Mouse (Mus musculus): ENCODE measurements around the gene Sucla2. TPM values are rescaled to one million over a fixed set of nuclear protein-coding genes. Genes with fewer than 3 reads are reported as not detected.
"Not testable (repeated sequence)": the region's sequence is repeated elsewhere in the genome, so short reads cannot be mapped to it uniquely, and the experiment has no call there.

Sucla2 gene
- polyA plus RNA-seq, 1 experiment from 2014 or later: 101 TPM

DNA sequence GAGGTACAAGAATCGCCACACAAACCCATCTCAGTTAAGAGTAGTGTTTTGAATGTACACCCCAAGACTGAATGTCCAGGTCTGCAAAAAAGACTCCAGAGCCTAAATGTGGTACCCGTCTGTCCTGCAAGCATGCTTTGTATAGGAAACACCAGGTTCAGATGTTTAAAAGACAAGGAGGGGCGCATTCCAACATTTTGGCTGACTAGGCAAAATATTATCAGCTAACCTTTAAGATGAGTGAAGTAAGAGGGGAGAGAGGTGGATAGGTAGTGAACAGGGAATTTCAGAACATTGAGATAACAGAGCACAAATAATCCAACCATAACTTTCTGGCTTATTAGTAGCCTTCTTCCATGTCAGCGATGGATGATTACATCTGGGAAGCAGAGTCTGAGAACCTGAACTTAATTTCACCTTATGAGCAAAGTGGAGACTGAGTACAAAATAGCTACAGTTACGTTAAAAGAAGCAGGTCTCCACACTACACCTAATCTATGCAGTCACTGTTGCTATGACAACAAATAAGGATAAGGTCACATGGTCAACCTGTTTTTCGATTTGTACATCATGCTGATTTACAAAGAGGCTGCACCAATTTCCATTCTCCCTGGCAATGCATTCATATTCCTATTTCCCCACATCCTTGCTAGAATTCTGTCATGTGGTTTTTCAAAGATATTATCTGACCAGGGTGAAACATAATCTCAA is 8.8 kb downstream of the Sucla2 start:
- H3K4me3 ChIP-seq: no peak overlapping the region
- H3K4me1 ChIP-seq: no peaks in the 10 kb centered on the region
- no peaks in the 10 kb centered on the region for H3K9me3 ChIP-seq
- no peak overlapping the region for H3K27ac ChIP-seq (replicated peaks)
- no peaks in the 10 kb centered on the region for H3K36me3 ChIP-seq (replicated peaks)
- DNase-seq (ENCODE audit: low spot score): no peak
- H3K27me3 ChIP-seq (replicated peaks; ENCODE audit: low read depth, poor library complexity, severe bottlenecking): no peaks in the 10 kb centered on the region
- 74% methylated on average over 6 of the region's 6 CpGs for WGBS

DNA sequence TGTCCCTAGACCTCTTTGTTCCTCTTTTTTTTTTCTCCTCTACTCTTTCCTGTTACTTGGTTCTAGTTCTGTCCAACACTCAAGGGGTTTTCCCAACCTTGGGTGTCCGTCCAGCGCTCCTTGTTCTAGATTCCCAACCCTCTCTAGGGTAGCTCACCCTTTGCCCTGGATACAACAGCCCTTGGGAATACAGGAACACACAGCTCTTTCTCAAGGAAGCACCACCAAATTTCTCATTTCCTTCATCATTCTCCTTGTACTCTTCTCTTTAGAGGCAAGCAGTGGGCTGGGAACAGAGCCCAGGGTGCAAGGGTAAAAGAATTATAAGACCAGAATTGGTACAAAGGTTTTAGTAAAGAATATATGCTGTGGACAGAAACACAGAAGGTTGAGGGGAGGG is 10.5 kb downstream of the Sucla2 start:
- Histone ChIP-seq H3K9me3 (no peaks in the 10 kb centered on the region), H3K4me3 (no peak overlapping the region), H3K4me1 (no peaks in the 10 kb centered on the region), H3K27ac (replicated peaks) (no peak overlapping the region), H3K36me3 (replicated peaks) (no peaks in the 10 kb centered on the region), H3K27me3 (replicated peaks; ENCODE audit: low read depth, poor library complexity, severe bottlenecking) (no peaks in the 10 kb centered on the region)
- 90% methylated on average over 2 of the region's 2 CpGs for WGBS
- no peak for DNase-seq (ENCODE audit: low spot score)

DNA sequence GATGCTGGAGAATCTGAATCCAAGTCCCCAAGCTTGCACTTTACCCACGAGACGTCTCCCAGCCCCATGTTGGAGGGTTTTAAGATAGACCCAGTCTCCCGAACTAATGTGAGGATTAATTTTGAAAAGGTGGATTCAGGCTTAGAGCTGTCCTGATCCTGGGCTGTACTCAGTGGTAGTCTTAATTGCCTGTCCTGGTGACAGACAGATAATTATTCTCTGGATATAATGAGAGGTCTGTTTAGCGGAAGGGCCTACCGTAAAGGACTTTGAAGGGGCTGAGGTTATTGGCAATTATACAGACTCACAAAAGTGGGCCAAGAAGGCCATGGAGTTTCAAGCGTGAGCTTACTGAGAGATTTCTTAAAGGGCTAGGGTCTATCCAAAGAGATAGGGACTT is 18.7 kb downstream of the Sucla2 start:
- Histone ChIP-seq H3K4me3 (no peak overlapping the region), H3K36me3 (replicated peaks) (no peaks in the 10 kb centered on the region), H3K27me3 (replicated peaks; ENCODE audit: low read depth, poor library complexity, severe bottlenecking) (no peaks in the 10 kb centered on the region), H3K4me1 (no peaks in the 10 kb centered on the region), H3K27ac (replicated peaks) (no peak overlapping the region), H3K9me3 (no peaks in the 10 kb centered on the region)
- DNase-seq (ENCODE audit: low spot score): no peak
- 54% methylated on average over 6 of the region's 6 CpGs for WGBS

DNA sequence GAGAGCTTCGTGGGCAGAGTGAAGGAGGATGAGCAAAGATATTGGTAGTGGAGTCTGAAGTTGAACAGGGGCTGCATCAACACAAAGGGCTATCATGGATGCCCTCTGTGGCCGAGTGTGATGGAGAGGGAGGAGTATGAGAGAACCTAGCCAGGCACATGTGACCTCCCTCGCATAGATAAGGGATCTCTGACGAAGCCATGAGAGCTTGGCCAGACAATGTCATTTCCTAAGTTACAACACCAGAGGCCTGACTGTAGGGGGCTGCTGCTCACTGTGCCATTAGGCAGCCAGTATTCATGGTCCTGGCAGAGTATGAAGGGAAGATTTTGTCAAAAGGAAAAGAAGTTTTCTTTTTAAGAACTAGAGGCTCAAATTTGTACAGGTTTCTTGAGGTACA is 21.9 kb downstream of the Sucla2 start:
- Histone ChIP-seq H3K27ac (replicated peaks) (no peak overlapping the region), H3K9me3 (no peaks in the 10 kb centered on the region), H3K27me3 (replicated peaks; ENCODE audit: low read depth, poor library complexity, severe bottlenecking) (no peaks in the 10 kb centered on the region), H3K4me1 (peaks cover under 1% of the 10 kb centered on the region; the same call in 1 of the 2 replicates), H3K4me3 (no peak overlapping the region), H3K36me3 (replicated peaks) (no peaks in the 10 kb centered on the region)
- DNase-seq (ENCODE audit: low spot score): no peak
- WGBS: 67% methylated on average over 4 of the region's 4 CpGs

DNA sequence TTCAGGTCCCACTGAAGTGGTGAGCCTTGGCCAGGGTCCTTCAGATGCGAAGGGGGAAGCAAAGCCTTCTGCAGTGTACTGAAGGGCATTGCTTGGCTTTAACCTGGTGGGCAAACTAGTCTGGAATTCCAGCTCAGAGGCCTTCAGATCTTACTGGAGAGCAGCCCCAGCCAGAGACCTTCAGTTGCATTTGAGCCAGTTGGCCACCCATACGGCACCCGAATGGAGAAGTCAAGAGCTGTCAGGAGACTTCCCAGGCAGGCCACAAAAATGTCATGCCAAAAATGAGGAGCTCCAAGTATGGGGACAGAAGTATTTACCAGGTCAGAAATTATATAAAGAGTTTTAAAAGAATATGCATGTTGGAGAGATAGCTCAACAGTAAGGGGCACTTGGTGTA is 22.9 kb downstream of the Sucla2 start, which contains the start of gene Nudt15:
Gene Nudt15, minus strand, starts transcription at position 192 of the 400 bp plus-strand sequence.
- WGBS: 88% methylated on average over 3 of the region's 3 CpGs
- no peak within 1 kb of the TSS for H3K4me3 ChIP-seq
- H3K27me3 ChIP-seq (replicated peaks; ENCODE audit: low read depth, poor library complexity, severe bottlenecking): no peaks in the 10 kb centered on the region
- H3K27ac ChIP-seq (replicated peaks): no peak within 1 kb of the TSS
- peaks cover 5% of the 10 kb centered on the region for H3K4me1 ChIP-seq
- H3K9me3 ChIP-seq: no peaks in the 10 kb centered on the region
- DNase-seq (ENCODE audit: low spot score): no peak
- no peaks in the 10 kb centered on the region for H3K36me3 ChIP-seq (replicated peaks)

DNA sequence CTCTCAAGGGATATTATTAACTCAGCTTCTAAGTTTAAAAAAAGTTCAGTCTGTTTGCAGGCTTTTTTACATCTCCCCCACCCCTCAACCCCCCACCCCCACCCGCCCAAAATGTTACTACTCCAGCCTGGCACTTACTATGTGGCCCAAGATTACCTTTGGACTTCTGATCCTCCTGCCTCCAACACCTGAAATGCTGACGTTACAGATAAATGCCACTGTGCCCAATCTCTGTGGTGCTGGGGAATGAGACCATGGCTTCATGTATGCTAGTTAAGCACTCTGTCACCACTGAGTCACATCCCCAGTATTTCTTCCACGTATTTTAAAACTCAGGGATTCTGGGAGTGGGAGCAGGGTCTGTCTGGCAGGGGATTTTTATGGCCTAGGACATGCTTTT is 25.2 kb downstream of the Sucla2 start:
- H3K4me1 ChIP-seq: peaks cover 14% of the 10 kb centered on the region

DNA sequence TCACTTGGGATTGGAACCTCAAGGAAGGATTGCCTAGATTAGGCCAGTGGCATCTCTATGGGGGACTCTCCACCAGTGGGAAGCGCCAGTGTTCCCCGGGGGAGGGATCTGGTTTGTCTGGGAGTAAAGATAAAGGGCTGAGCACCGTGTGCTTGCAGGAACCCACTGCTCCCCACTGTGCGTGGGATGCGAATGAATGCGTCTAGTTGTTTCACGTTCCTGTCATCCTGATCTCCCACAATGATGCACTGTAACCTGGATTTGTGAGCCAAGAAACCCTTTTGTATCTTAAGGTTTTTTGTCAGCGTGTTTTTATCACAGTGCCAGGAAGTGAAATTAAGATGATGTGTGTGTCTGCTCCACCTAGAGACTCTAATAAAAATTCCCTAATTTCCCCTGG is 25.6 kb downstream of the Sucla2 start:
- H3K27me3 ChIP-seq (replicated peaks; ENCODE audit: low read depth, poor library complexity, severe bottlenecking): no peaks in the 10 kb centered on the region
- H3K27ac ChIP-seq (replicated peaks): no peak overlapping the region
- peaks cover 5% of the 10 kb centered on the region for H3K36me3 ChIP-seq (replicated peaks)
- WGBS: 50% methylated on average over 8 of the region's 8 CpGs
- no peak overlapping the region for H3K4me3 ChIP-seq
- H3K4me1 ChIP-seq: peaks cover 14% of the 10 kb centered on the region
- no peak for DNase-seq (ENCODE audit: low spot score)
- no peaks in the 10 kb centered on the region for H3K9me3 ChIP-seq

More for the DNA sequence above, 25.2 kb downstream of the Sucla2 start:
- H3K27ac ChIP-seq (replicated peaks): no peak overlapping the region
- no peak for DNase-seq (ENCODE audit: low spot score)
- 51% methylated on average over 3 of the region's 3 CpGs for WGBS
- H3K27me3 ChIP-seq (replicated peaks; ENCODE audit: low read depth, poor library complexity, severe bottlenecking): no peaks in the 10 kb centered on the region
- H3K9me3 ChIP-seq: no peaks in the 10 kb centered on the region
- no peak overlapping the region for H3K4me3 ChIP-seq
- peaks cover under 1% of the 10 kb centered on the region for H3K36me3 ChIP-seq (replicated peaks)

DNA sequence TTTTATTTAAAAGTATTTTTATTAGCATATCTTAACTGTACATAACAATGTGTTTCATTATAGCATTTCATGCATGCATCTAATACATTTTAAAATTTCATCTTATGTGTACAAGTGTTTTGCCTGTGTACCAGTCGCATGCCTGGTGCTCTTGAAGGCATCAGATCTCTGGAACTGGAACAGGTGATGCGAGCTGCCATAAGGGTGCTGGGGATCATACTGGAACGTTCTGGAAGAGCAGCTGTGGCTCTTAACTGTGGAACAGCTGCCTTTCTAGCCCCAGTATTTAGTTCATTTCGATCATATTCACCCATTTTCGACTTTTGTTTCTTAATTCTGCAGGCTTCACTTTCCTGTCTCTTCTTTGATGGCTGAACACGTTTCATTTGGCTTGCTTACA is 26.0 kb downstream of the Sucla2 start:
- no peak for DNase-seq (ENCODE audit: low spot score)
- Histone ChIP-seq H3K27me3 (replicated peaks; ENCODE audit: low read depth, poor library complexity, severe bottlenecking) (no peaks in the 10 kb centered on the region), H3K9me3 (no peaks in the 10 kb centered on the region), H3K4me1 (peaks cover 14% of the 10 kb centered on the region), H3K36me3 (replicated peaks) (peaks cover 9% of the 10 kb centered on the region), H3K4me3 (no peak overlapping the region), H3K27ac (replicated peaks) (no peak overlapping the region)
- 84% methylated on average over 6 of the region's 6 CpGs for WGBS

DNA sequence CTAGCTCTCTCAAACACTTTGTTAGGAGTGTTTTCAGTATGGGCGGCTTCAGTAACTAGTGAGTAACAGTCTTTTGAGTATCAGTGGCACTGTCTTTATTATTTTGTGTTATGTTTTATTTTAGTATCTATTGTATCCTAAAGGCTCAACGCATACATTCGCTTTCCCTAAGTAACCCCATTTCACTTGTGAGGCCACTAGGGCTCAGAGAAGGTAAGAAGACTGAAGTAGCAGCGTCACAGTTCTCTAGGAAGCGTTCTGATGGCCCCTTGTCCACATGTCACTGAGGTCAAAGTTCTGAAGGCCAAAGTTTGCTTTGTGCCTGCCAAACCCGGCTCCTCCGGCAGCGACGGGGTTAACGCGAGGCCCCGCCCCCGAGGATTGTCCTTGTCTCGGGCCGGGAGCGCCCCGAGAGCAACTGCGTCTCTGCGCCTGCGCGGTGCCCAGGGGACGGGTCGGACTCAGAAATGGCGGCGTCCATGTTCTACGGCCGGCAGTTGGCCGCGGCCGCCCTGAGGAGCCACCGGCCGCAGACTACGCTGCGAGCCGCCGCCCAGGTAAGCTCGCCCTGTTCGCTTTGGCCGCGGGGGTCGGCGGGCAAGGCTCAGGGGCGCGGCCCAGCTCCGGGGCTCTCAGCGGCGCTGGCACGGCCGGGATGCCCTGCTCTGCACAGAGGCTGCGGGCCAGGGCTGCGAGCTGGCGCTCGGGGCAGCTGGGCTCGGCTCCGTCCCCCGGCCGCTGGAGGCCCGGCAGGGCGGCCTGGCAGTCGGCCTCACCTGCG is 27.4 kb downstream of the Sucla2 start:
- peaks cover 14% of the 10 kb centered on the region for H3K4me1 ChIP-seq
- DNase-seq (ENCODE audit: low spot score): peak; percentile 98
- peak overlapping the region; percentile 94 for H3K4me3 ChIP-seq
- H3K36me3 ChIP-seq (replicated peaks): peaks cover 22% of the 10 kb centered on the region
- peak overlapping the region; percentile 95 for H3K27ac ChIP-seq (replicated peaks)
- no peaks in the 10 kb centered on the region for H3K9me3 ChIP-seq
- 4% methylated on average over 61 of the region's 61 CpGs for WGBS
- H3K27me3 ChIP-seq (replicated peaks; ENCODE audit: low read depth, poor library complexity, severe bottlenecking): no peaks in the 10 kb centered on the region

DNA sequence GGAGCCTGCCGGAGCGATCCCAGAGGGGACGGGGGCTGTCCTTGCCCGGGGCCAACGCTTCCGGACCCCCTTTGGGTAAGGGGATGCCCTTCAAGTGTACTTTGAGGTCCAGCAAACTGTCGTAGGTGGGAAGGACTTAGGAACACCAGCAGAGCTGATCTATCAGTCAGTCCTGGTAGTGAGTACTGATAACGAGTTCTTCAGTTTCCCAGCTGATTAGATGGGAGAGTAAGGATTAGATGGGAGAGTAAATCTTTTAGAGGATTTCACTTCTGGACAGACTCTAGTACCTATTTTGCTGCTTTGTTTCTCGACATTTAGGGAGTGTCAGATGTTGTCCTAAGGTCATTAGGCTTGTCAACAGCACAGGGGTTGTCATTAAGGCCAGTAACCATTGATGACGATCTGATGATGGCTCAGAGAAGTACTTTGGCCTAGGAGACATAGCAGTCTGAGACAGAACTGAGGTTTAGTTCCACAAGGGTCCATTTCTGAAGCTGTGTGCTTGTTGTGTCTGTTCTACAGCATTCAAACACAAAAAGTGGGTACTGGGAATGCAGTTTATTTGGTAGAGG is 28.1 kb downstream of the Sucla2 start:
- Histone ChIP-seq H3K4me3 (peak overlapping the region; percentile 94), H3K9me3 (no peaks in the 10 kb centered on the region), H3K27me3 (replicated peaks; ENCODE audit: low read depth, poor library complexity, severe bottlenecking) (no peaks in the 10 kb centered on the region), H3K36me3 (replicated peaks) (peaks cover 24% of the 10 kb centered on the region), H3K27ac (replicated peaks) (peak overlapping the region; percentile 95), H3K4me1 (peaks cover 14% of the 10 kb centered on the region)
- no peak for DNase-seq (ENCODE audit: low spot score)
- WGBS: under 1% methylated on average over 10 of the region's 10 CpGs

DNA sequence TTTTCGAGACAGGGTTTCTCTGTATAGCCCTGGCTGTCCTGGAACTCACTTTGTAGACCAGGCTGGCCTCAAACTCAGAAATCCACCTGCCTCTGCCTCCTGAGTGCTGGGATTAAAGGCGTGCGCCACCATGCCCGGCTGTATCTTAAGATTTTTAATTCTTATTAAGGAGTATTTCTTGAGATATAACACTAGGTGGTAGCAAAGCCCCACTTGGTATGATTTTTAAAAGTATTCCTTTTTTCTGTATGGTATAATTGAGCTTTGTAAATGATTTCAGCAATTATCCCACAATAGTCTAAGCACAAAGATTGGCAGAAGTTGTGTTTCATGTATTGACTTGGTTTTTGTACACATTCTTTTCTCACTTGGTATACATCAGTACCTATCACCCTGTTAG is 44.7 kb downstream of the Sucla2 start:
- DNase-seq (ENCODE audit: low spot score); H3K27me3 ChIP-seq (replicated peaks; ENCODE audit: low read depth, poor library complexity, severe bottlenecking); H3K4me1 ChIP-seq; H3K27ac ChIP-seq (replicated peaks); H3K4me3 ChIP-seq; H3K9me3 ChIP-seq: not testable (repeated sequence)
- 90% methylated on average over 4 of the region's 4 CpGs for WGBS
- H3K36me3 ChIP-seq (replicated peaks): peaks cover 55% of the 10 kb centered on the region

DNA sequence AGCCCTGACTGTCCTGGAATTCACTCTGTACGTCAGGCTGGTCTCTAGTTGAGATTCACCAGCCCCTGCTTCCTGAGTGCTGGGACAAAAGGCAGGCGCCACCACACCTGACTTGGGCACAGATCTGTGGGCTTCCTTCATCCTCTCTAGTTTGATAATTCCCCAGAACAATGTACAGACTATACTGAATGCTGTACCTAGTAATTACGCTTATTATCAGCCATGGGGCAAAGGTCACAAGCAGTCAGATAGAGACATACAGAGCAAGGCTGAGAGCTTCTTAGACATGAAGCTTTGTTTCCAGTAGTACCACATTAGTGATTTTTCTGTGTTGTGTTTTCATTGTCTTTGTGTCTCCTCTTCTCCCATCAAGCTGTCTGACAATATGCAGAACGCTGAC is 46.0 kb downstream of the Sucla2 start:
- Histone ChIP-seq H3K27me3 (replicated peaks; ENCODE audit: low read depth, poor library complexity, severe bottlenecking) (no peaks in the 10 kb centered on the region), H3K36me3 (replicated peaks) (peaks cover 67% of the 10 kb centered on the region), H3K4me1 (no peaks in the 10 kb centered on the region), H3K27ac (replicated peaks) (no peak overlapping the region), H3K4me3 (no peak overlapping the region), H3K9me3 (no peaks in the 10 kb centered on the region)
- 86% methylated on average over 4 of the region's 4 CpGs for WGBS
- DNase-seq (ENCODE audit: low spot score): no peak

DNA sequence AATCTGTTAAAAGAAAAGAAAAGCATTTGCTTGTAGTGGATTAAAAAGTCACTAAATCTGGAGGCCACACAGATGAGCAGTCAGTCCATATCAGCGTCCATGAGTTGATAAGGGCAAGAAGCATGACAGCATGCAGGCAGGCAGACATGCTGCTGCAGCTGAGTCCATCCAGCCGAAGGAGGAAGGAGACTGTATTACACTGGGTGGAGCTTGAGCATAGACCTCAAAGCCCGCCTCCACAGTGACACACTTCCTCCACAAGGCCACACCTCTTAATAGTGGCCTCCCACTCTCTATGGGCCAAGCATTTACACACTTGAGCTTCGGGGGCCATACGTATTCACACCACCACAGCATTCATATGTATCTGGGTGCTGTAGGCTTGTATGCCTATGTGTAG is 48.9 kb downstream of the Sucla2 start:
- DNase-seq (ENCODE audit: low spot score): no peak
- Histone ChIP-seq H3K4me3 (no peak overlapping the region), H3K36me3 (replicated peaks) (peaks cover 66% of the 10 kb centered on the region), H3K4me1 (no peaks in the 10 kb centered on the region), H3K27me3 (replicated peaks; ENCODE audit: low read depth, poor library complexity, severe bottlenecking) (no peaks in the 10 kb centered on the region), H3K27ac (replicated peaks) (no peak overlapping the region), H3K9me3 (no peaks in the 10 kb centered on the region)
- WGBS: 90% methylated on average over 5 of the region's 5 CpGs

All from embryonic facial prominence, embryonic 10.5 days (tissue).